Mouse (Mus musculus) embryonic fibroblast, embryonic 13.5 days (primary cell): Measurements from ENCODE around the gene Ppt2.

Source experiments
- CTCF ChIP-seq: IDR thresholded peaks from 2 replicates; pipeline ENCODE4 v1.5.1; 2011; ENCODE audit warnings: mild to moderate bottlenecking, control low read depth, low read length, moderate library complexity, borderline replicate concordance; ENCODE audit not compliant: insufficient read depth
- POLR2A ChIP-seq: IDR thresholded peaks from 2 replicates; pipeline ENCODE4 v1.6.1; 2011; ENCODE audit warnings: low read depth, mild to moderate bottlenecking, control low read depth, low read length, moderate library complexity

GRCm38 (mm10) chr17:34662978-34663377 is 34.7 kb upstream of the Ppt2 start:
- TF ChIP-seq CTCF = no peak
- TF ChIP-seq POLR2A = no peak
